Mouse (Mus musculus) splenic B cell, adult 2 months (primary cell): ENCODE measurements around the gene Ppl.

Experiments used
- DNase-seq: peaks from one replicate; pipeline ENCODE4 v3.0.0-alpha.2; 2011; ENCODE audit warnings: low read depth, low spot score
- H3K27me3 ChIP-seq: 2 replicates; pipeline ENCODE4 v1.6.1; 2012; ENCODE audit warnings: mild to moderate bottlenecking, low read length, moderate library complexity, mixed read lengths; ENCODE audit not compliant: control insufficient read depth, poor library complexity, insufficient read depth, severe bottlenecking
- H3K36me3 ChIP-seq: 2 replicates; pipeline ENCODE4 v1.6.1; 2012; ENCODE audit warnings: mild to moderate bottlenecking, low read length, moderate library complexity, mixed read lengths; ENCODE audit not compliant: control insufficient read depth, poor library complexity, insufficient read depth, severe bottlenecking

Gene Ppl

DNA sequence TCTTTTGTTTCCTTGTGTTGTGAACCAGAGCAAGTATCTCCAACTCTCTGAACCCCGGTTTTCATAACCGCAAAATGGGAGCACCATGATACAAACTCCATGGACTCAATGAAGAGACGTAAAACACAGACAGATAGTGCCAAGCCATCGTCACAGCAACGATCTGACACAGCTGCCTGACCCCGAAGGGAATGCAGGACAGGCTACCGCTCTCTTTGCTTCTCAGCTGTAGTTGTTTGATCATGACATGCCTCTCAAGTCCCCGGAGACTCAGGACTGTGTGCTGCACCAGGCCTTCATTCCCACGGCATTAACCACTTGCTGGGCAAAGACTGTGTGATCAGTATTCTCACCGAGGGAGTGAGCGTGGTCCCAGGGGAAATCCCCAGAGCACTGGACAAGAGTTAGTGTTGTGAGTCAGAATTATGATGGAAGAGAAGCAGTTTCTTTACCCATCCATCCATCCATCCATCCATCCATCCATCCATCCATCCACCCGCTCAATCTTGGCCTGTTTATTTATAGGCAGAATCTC is 4.9 kb upstream of the Ppl start:
- DNase-seq = no peak
- H3K27me3 ChIP-seq = no peaks in the 10 kb centered on the region
- H3K36me3 ChIP-seq = no peaks in the 10 kb centered on the region

DNA sequence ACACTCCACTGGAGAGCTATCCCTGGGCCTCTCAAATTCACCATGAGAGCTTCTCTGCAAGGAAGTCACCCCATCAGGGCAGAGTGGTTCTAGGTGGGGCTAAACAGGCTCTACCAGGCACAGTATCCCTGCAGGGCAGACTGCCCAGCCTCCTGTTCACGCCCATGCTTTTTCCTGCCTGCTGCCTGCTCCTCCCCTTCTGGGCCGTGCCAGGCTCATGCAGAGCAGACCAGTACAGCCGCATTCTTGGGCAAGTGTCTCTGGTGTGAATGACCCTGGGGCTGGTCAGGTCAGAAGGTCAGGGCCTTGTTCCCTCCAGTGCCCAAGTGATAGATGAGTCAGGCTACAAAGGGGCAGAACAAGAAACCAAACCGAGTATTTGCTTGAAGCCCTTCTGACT is 4.3 kb upstream of the Ppl start:
- Histone ChIP-seq H3K36me3 (no peaks in the 10 kb centered on the region), H3K27me3 (no peaks in the 10 kb centered on the region)
- DNase-seq = no peak

- no peaks in the 10 kb centered on the region for H3K36me3 ChIP-seq
- H3K27me3 ChIP-seq = no peaks in the 10 kb centered on the region
- DNase-seq = no peak
Observed at GRCm38 (mm10) chr16:5135551-5136261, 3.5 kb upstream of the Ppl start.

DNA sequence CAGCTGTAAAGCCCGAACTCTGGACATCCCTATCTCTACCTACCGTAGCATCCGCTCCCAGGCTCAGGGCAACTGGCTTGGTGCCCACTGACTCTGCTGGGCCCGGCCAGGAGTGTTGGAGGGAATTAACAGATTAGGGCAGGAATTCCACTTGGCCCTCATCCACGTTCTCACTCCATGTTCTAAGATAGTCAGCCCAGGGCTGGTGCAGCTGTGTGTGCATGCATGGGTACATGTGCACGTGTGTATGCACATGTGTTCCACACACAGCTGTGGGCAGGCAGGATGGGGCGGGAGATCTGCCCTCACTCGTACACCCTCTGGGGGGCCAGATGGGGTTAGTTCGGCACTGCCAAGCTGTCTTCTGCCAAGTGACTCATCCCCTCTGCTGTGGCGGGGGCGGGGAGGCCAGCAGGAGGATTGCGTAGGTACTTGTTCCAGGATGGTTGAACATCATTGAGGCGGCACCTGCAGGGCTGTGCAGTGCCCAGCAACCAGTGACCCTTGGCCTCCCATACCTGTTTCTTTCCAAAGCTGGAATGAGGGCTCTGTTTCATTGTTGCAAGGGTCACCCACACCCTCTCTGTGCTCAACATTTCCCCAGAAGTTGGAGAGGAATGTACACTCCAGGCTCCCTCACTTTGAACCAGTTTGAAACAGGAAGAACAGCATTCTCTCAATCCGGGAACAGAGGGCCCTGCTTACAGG is 2.6 kb upstream of the Ppl start:
- no peaks in the 10 kb centered on the region for H3K36me3 ChIP-seq
- DNase-seq = no peak
- no peaks in the 10 kb centered on the region for H3K27me3 ChIP-seq

DNA sequence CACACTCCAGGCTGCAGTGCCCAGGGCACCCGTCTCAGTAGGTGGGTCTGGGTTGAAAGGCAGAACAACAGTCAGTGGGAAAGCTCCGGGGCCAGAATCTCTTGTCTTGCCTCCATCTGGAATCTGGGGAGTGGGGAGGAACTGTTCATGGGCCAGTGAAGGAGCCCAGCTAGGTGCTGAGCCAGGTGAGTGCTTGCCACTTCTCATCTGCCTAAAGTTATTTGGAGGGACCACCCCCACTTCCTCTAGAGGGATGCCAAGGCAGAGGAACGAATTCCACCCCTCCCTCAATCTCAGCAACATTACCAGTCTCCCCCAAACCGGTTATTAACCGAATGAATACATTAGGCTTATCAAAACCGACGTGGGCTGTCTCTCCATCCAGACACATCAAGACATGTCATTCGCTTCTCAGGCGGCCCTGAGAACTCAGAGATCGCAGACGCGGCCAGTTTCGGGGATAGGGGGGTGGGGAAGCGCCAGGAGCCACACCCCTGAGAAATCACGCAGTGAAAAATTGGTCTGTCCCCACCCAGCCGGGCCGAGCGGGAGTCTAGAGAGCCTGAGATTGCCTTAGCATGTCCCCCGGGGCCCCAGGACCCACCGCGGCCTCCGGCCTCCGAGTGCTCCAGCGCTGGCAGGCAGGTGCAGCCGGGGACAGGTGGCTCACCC is 834 bp downstream of the Ppl start:
- Histone ChIP-seq H3K36me3 (no peaks in the 10 kb centered on the region), H3K27me3 (no peaks in the 10 kb centered on the region)
- peak; percentile 18 for DNase-seq

GRCm38 (mm10) chr16:5130766-5131165 is 1.5 kb downstream of the Ppl start:
- DNase-seq = no peak
- Histone ChIP-seq H3K36me3 (no peaks in the 10 kb centered on the region), H3K27me3 (no peaks in the 10 kb centered on the region)

- DNase-seq = no peak
- Histone ChIP-seq H3K36me3 (no peaks in the 10 kb centered on the region), H3K27me3 (no peaks in the 10 kb centered on the region)
Observed at GRCm38 (mm10) chr16:5130196-5130595, 2.0 kb downstream of the Ppl start.

- Histone ChIP-seq H3K36me3 (no peaks in the 10 kb centered on the region), H3K27me3 (no peaks in the 10 kb centered on the region)
- DNase-seq = peak; percentile 12
Observed at GRCm38 (mm10) chr16:5123476-5123875, 8.7 kb downstream of the Ppl start.

GRCm38 (mm10) chr16:5119845-5120244 is 12.4 kb downstream of the Ppl start:
- no peaks in the 10 kb centered on the region for H3K36me3 ChIP-seq
- no peaks in the 10 kb centered on the region for H3K27me3 ChIP-seq
- DNase-seq = no peak

DNA sequence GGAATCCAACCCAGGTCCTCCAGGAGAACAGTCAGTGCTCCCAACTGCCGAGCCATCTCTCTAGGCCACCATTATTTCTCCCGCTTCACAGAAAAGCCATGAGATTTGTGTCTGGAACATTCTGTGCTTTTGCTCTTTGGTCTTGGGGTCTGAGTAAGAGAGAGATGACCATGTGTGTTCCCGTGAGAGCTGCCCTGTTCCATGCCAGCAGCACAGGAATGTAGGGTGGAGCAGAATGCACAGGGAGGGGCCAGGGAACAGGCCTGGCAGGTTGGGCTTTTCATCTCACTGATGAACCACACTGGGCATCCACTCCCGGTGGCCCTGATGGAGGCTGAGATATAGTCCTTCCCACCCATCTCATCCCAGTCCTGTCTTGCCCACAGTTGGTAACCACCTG is 12.8 kb downstream of the Ppl start:
- DNase-seq = no peak
- Histone ChIP-seq H3K27me3 (no peaks in the 10 kb centered on the region), H3K36me3 (no peaks in the 10 kb centered on the region)

DNA sequence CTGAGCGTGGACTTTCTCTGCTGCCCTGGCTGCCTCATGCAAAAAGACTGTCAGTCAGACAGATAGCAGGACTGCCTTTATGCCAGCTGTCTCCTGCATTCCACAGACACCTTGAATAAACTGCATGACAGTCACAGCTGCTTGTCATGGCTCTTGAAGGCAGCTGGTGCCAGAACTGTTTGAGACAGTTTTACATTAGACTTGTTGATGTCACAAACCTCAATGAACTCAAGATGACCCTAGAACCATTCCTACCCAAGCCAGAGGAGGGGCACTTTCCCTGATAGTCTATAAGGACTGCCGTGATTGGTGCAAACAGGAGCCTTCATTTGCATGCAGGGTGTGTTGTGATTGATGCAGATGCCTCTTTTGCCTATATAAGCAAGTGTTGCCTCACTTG is 18.6 kb downstream of the Ppl start:
- H3K36me3 ChIP-seq = no peaks in the 10 kb centered on the region
- no peaks in the 10 kb centered on the region for H3K27me3 ChIP-seq
- DNase-seq = no peak

DNA sequence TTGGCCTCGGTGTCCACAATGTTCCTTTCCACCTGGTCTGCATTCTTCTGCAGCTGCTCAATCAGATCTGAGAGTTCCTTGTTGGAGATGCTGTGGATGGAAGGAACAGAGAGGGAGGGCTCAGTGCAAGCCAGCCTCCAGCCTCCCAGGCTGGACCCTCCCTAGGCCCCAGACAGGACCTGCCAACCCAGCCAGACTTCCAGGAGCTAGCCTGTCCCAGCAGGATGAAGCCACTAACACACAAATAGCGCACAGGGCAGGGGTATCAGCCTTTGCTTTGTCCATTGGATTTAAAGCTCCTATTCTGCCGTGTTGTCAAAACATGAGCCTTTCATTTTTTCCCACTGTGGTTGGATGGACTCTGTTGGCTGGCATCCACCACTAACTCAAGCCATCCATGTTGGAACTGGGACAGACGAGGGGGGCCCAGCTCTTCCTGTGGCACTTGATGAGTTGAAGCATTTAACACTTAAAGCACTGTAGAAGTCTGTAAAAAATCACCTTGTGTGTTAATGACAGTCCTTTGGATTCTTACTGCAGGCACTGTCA is 19.1 kb downstream of the Ppl start:
- no peaks in the 10 kb centered on the region for H3K36me3 ChIP-seq
- no peak for DNase-seq
- no peaks in the 10 kb centered on the region for H3K27me3 ChIP-seq

GRCm38 (mm10) chr16:5111021-5111420 is 21.2 kb downstream of the Ppl start:
- H3K27me3 ChIP-seq = no peaks in the 10 kb centered on the region
- DNase-seq = no peak

DNA sequence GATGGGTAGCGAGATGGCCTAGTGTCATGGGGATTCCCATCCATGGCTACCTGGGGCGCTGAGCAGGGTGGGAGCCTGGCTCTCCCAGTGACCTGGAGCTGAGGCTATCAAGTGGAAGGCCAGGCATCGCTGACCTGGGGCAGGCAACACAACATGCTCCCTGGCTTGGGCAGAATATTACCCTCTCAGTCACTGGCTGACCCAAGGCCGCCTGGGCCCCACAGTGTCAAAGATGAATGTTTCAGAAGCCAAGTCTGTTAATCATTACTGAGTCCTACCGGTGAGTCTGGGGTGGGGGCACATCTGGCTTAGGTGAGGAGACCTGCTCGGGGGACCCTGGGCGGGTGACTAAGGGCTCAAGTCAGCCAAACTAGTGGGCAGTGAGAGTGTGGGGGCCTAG is 22.3 kb downstream of the Ppl start:
- DNase-seq = no peak
- H3K36me3 ChIP-seq = no peaks in the 10 kb centered on the region
- H3K27me3 ChIP-seq = no peaks in the 10 kb centered on the region

More at GRCm38 (mm10) chr16:5111021-5111420, 21.2 kb downstream of the Ppl start:
- H3K36me3 ChIP-seq = no peaks in the 10 kb centered on the region

DNA sequence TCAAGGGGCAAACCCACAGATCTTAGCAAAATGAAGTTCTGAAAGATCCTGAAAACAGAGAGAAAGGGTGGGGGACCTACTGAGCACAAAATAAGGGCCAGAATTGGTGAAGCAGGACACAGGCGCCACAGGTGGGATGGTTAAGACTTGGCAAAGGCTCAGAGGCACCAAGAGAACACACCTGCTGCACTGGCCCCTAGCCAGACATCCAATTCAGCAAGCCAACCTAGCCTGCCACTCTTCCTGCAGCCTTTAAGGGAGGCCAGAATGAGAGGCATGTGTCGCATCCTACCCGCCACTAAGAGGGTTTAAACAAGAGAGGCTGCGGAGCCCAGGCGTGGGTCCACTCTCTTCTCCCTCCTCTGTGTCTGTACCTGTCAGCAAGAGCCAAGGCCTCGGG is 31.2 kb downstream of the Ppl start:
- no peaks in the 10 kb centered on the region for H3K36me3 ChIP-seq
- no peak for DNase-seq
- H3K27me3 ChIP-seq = no peaks in the 10 kb centered on the region
